ENCODE assay signal across 10 mouse cellular contexts in genomic region chr7:28727649-28728340, GRCm38 (mm10). TPM values are rescaled to one million over a fixed set of nuclear protein-coding genes. Genes with fewer than 3 reads are reported as not detected.
DNase-seq lines count a peak whose midpoint lies in the region; ATAC-seq and TF ChIP-seq lines count a peak whose summit lies in the region.
"Had no signal": no experiment of that assay in that cellular context is flagged by ENCODE, and none has a peak within 500 bp of the region (broad histone marks: within the 10 kb centered on the region; RNA-seq: fewer than 3 reads in every experiment).

No protein-coding gene starts in this region.

- peak; percentile 37 to 59 for DNase-seq in cerebellum, postnatal 14 days
- DNase-seq in cerebellum, postnatal 36 days = no peak
- peak; percentile 24 for DNase-seq in midbrain, embryonic 10.5 days (ENCODE audit: low spot score)
- DNase-seq in layer of hippocampus, postnatal 10 days (ENCODE audit: low spot score in 2 of 2) = peak; percentile 32 to 54
- peak; percentile 33 for DNase-seq in stomach, postnatal 0 days (ENCODE audit: low spot score)
- DNase-seq in heart, adult 11 months = no peak
- no peak for DNase-seq in thymus, postnatal 25 days
- DNase-seq: liver, embryonic 13.5 days had no signal

- peaks cover 17% of the 10 kb centered on the region for H3K9me3 ChIP-seq in midbrain, embryonic 10.5 days (replicated peaks)
- no peaks in the 10 kb centered on the region for H3K9me3 ChIP-seq in midbrain, embryonic 13.5 days
- no peaks in the 10 kb centered on the region for H3K9me3 ChIP-seq in stomach, postnatal 0 days (ENCODE audit: control insufficient read depth, low read length)
- H3K9me3 ChIP-seq: embryonic facial prominence, embryonic 13.5 days had no signal

- ATAC-seq in midbrain, embryonic 13.5 days = no peak
- ATAC-seq in stomach, postnatal 0 days (ENCODE audit: low FRiP score, low TSS enrichment) = 0 out of 2 replicates have a peak, but pooled peaks have one; percentile 27

- TF ChIP-seq EP300 in stomach, postnatal 0 days (optimal IDR thresholded peaks at IDR 0.05) = no peak

- TF ChIP-seq CTCF in stomach, postnatal 0 days (IDR thresholded peaks at IDR 0.05; ENCODE audit: low read depth) = peak; percentile 62

- peaks cover 20% of the 10 kb centered on the region for H3K27me3 ChIP-seq in midbrain, embryonic 10.5 days (ENCODE audit: low read depth, poor library complexity, severe bottlenecking)
- H3K27me3 ChIP-seq in midbrain, embryonic 13.5 days = peaks cover 13% of the 10 kb centered on the region
- no peaks in the 10 kb centered on the region for H3K27me3 ChIP-seq in stomach, postnatal 0 days (ENCODE audit: control insufficient read depth, insufficient read depth, low read length)

- no peak overlapping the region for H3K9ac ChIP-seq in midbrain, embryonic 13.5 days (replicated peaks)
- H3K9ac ChIP-seq in stomach, postnatal 0 days (ENCODE audit: low read length) = no peak overlapping the region
- H3K9ac ChIP-seq: embryonic facial prominence, embryonic 13.5 days; liver, embryonic 13.5 days had no signal

- H3K4me2 ChIP-seq in midbrain, embryonic 13.5 days (replicated peaks) = no peak overlapping the region
- no peak overlapping the region for H3K4me2 ChIP-seq in stomach, postnatal 0 days (replicated peaks; ENCODE audit: low read depth)
- H3K4me2 ChIP-seq: embryonic facial prominence, embryonic 13.5 days; liver, embryonic 13.5 days had no signal

- H3K4me3 ChIP-seq in midbrain, embryonic 10.5 days = no peak overlapping the region
- H3K4me3 ChIP-seq in midbrain, embryonic 13.5 days (replicated peaks) = no peak overlapping the region
- H3K4me3 ChIP-seq in stomach, postnatal 0 days (ENCODE audit: low read depth, low read length) = no peak overlapping the region
- H3K4me3 ChIP-seq: embryonic facial prominence, embryonic 13.5 days; liver, embryonic 13.5 days had no signal

- H3K4me1 ChIP-seq in midbrain, embryonic 10.5 days = peaks cover 10% of the 10 kb centered on the region
- peaks cover 10% of the 10 kb centered on the region for H3K4me1 ChIP-seq in midbrain, embryonic 13.5 days (replicated peaks)
- peaks cover 4% of the 10 kb centered on the region; the same call in 1 of the 2 replicates for H3K4me1 ChIP-seq in stomach, postnatal 0 days (replicated peaks; ENCODE audit: control insufficient read depth, insufficient read depth)

- no peak overlapping the region for H3K27ac ChIP-seq in midbrain, embryonic 10.5 days (replicated peaks)
- no peak overlapping the region for H3K27ac ChIP-seq in midbrain, embryonic 13.5 days
- H3K27ac ChIP-seq in stomach, postnatal 0 days (replicated peaks) = no peak overlapping the region
- H3K27ac ChIP-seq: embryonic facial prominence, embryonic 13.5 days; liver, embryonic 13.5 days had no signal

- peaks cover 9% of the 10 kb centered on the region; the same call in 1 of the 2 replicates for H3K36me3 ChIP-seq in midbrain, embryonic 10.5 days
- no peaks in the 10 kb centered on the region for H3K36me3 ChIP-seq in midbrain, embryonic 13.5 days
- no peaks in the 10 kb centered on the region for H3K36me3 ChIP-seq in stomach, postnatal 0 days (ENCODE audit: control insufficient read depth, insufficient read depth, low read length)
- H3K36me3 ChIP-seq: liver, embryonic 13.5 days had no signal

- WGBS in midbrain, embryonic 10.5 days = 63% methylated on average over 10 of the region's 10 CpGs
- WGBS in midbrain, embryonic 13.5 days = 53% methylated on average over 10 of the region's 10 CpGs
- WGBS in stomach, postnatal 0 days = 59% methylated on average over 10 of the region's 10 CpGs

RNA-seq across cellular contexts. Expression of gene Fbxo17, which starts 11.2 kb away (rescaled TPM):
- 9.0 and 9.5 TPM in 2 replicates for polyA plus RNA-seq in midbrain, embryonic 10.5 days (2016; fragmentation: Nextera tagmentation; extraction: Ambion mirVana)
- 3.3 and 4.0 TPM in 2 replicates for polyA plus RNA-seq in midbrain, embryonic 13.5 days (2015; fragmentation: Nextera tagmentation; extraction: Ambion mirVana)
- total RNA-seq in layer of hippocampus, postnatal 10 days (2021) = 1 to 10 TPM; 2.0 to 2.2 TPM
- 5.6 and 6.1 TPM in 2 replicates for polyA plus RNA-seq in stomach, postnatal 0 days (2015; fragmentation: Nextera tagmentation; extraction: Ambion mirVana)

RNA-seq across cellular contexts. Expression of gene Mrps12, which starts 13.8 kb away (rescaled TPM):
- 139 and 147 TPM in 2 replicates for polyA plus RNA-seq in midbrain, embryonic 10.5 days (2016; fragmentation: Nextera tagmentation; extraction: Ambion mirVana)
- polyA plus RNA-seq in midbrain, embryonic 13.5 days (2015; fragmentation: Nextera tagmentation; extraction: Ambion mirVana) = 108 and 112 TPM in 2 replicates
- 10 to 100 TPM; 45.7 to 52.1 TPM for total RNA-seq in layer of hippocampus, postnatal 10 days (2021)
- 113 and 118 TPM in 2 replicates for polyA plus RNA-seq in stomach, postnatal 0 days (2015; fragmentation: Nextera tagmentation; extraction: Ambion mirVana)

RNA-seq across cellular contexts. Expression of gene Sars2, which starts 14.0 kb away (rescaled TPM):
- 39.9 and 41.8 TPM in 2 replicates for polyA plus RNA-seq in midbrain, embryonic 10.5 days (2016; fragmentation: Nextera tagmentation; extraction: Ambion mirVana)
- polyA plus RNA-seq in midbrain, embryonic 13.5 days (2015; fragmentation: Nextera tagmentation; extraction: Ambion mirVana) = 22.4 and 22.9 TPM in 2 replicates
- 10 to 100 TPM; 14.1 to 17.2 TPM for total RNA-seq in layer of hippocampus, postnatal 10 days (2021)
- 11.4 and 12.3 TPM in 2 replicates for polyA plus RNA-seq in stomach, postnatal 0 days (2015; fragmentation: Nextera tagmentation; extraction: Ambion mirVana)

RNA-seq across cellular contexts. Expression of gene Ccer2, which starts 28.2 kb away (rescaled TPM):
- polyA plus RNA-seq in midbrain, embryonic 10.5 days (2016; fragmentation: Nextera tagmentation; extraction: Ambion mirVana) = 0.20 TPM in 1 of 2 replicates, not detected in the other
- polyA plus RNA-seq in midbrain, embryonic 13.5 days (2015; fragmentation: Nextera tagmentation; extraction: Ambion mirVana) = 0.26 and 0.58 TPM in 2 replicates
- under 1 TPM; 0.46 to 0.54 TPM for total RNA-seq in layer of hippocampus, postnatal 10 days (2021)
- not detected in 2 replicates for polyA plus RNA-seq in stomach, postnatal 0 days (2015; fragmentation: Nextera tagmentation; extraction: Ambion mirVana)
- polyA plus RNA-seq: liver, embryonic 13.5 days had no signal

RNA-seq across cellular contexts. Expression of gene Fbxo27, which starts 35.1 kb away (rescaled TPM):
- 4.9 and 5.8 TPM in 2 replicates for polyA plus RNA-seq in midbrain, embryonic 10.5 days (2016; fragmentation: Nextera tagmentation; extraction: Ambion mirVana)
- 5.7 and 5.8 TPM in 2 replicates for polyA plus RNA-seq in midbrain, embryonic 13.5 days (2015; fragmentation: Nextera tagmentation; extraction: Ambion mirVana)
- 10 to 100 TPM; 16.2 to 19.8 TPM for total RNA-seq in layer of hippocampus, postnatal 10 days (2021)
- 1.7 and 2.4 TPM in 2 replicates for polyA plus RNA-seq in stomach, postnatal 0 days (2015; fragmentation: Nextera tagmentation; extraction: Ambion mirVana)

Comparison
In these comparisons a context has a peak if more than half of its experiments do, and no peak if none do; other contexts are left out.
1. DNase-seq: peak in cerebellum, postnatal 14 days (2 of 2), midbrain, embryonic 10.5 days (single experiment), layer of hippocampus, postnatal 10 days (2 of 2) and stomach, postnatal 0 days (single experiment); none in cerebellum, postnatal 36 days (0 of 2), heart, adult 11 months (single experiment) and thymus, postnatal 25 days (single experiment).